ENCODE assay signal across 31 mouse cellular contexts in genomic region chr12:97993937-97994336, GRCm38 (mm10).
"Had no signal": no experiment of that assay in that cellular context is flagged by ENCODE, and none has a peak within 500 bp of the region (broad histone marks: within the 10 kb centered on the region; RNA-seq: fewer than 3 reads in every experiment).

No protein-coding gene starts in this region.

- H3K36me3 ChIP-seq: limb, embryonic 10.5 days; limb, embryonic 12.5 days; limb, embryonic 13.5 days; limb, embryonic 15.5 days; liver, embryonic 12.5 days; liver, embryonic 13.5 days; liver, embryonic 15.5 days; lung, embryonic 15.5 days; midbrain, embryonic 10.5 days; midbrain, embryonic 12.5 days; midbrain, embryonic 13.5 days; midbrain, embryonic 15.5 days had no signal

- H3K9ac ChIP-seq: limb, embryonic 12.5 days; limb, embryonic 13.5 days; limb, embryonic 15.5 days; liver, embryonic 12.5 days; liver, embryonic 13.5 days; liver, embryonic 14.5 days; liver, embryonic 15.5 days; liver, postnatal 0 days; lung, embryonic 14.5 days; lung, embryonic 15.5 days; midbrain, embryonic 12.5 days; midbrain, embryonic 13.5 days; midbrain, embryonic 15.5 days had no signal

- H3K27ac ChIP-seq: limb, embryonic 10.5 days; limb, embryonic 12.5 days; limb, embryonic 13.5 days; limb, embryonic 15.5 days; liver, embryonic 12.5 days; liver, embryonic 13.5 days; liver, embryonic 14.5 days; liver, embryonic 15.5 days; lung, embryonic 15.5 days; macrophage; midbrain, embryonic 10.5 days; midbrain, embryonic 12.5 days; midbrain, embryonic 13.5 days; midbrain, embryonic 15.5 days had no signal

- H3K4me2 ChIP-seq: limb, embryonic 12.5 days; limb, embryonic 13.5 days; limb, embryonic 15.5 days; liver, embryonic 11.5 days; liver, embryonic 12.5 days; liver, embryonic 13.5 days; liver, embryonic 15.5 days; lung, embryonic 14.5 days; lung, embryonic 15.5 days; midbrain, embryonic 11.5 days; midbrain, embryonic 12.5 days; midbrain, embryonic 13.5 days; midbrain, embryonic 15.5 days had no signal

- H3K4me3 ChIP-seq: limb, embryonic 10.5 days; limb, embryonic 12.5 days; limb, embryonic 13.5 days; limb, embryonic 15.5 days; liver, embryonic 12.5 days; liver, embryonic 13.5 days; liver, embryonic 15.5 days; lung, embryonic 15.5 days; megakaryocyte, embryonic 14.5 days; midbrain, embryonic 10.5 days; midbrain, embryonic 12.5 days; midbrain, embryonic 13.5 days; midbrain, embryonic 15.5 days; myocyte had no signal

- H3K27me3 ChIP-seq: limb, embryonic 12.5 days; limb, embryonic 13.5 days; limb, embryonic 15.5 days; liver, embryonic 12.5 days; liver, embryonic 13.5 days; liver, embryonic 15.5 days; lung, embryonic 15.5 days; megakaryocyte, embryonic 14.5 days; midbrain, embryonic 12.5 days; midbrain, embryonic 13.5 days; midbrain, embryonic 15.5 days had no signal

- DNase-seq: left cerebral cortex, postnatal 4 days; liver; liver, embryonic 13.5 days; liver, postnatal 0 days; lung, adult 18-20 months; lung, adult 2 months; lung, embryonic 14.5 days; lung, postnatal 10 days; lung, postnatal 14 days; lung, postnatal 36 days; lung, postnatal 4 days; midbrain, embryonic 14.5 days had no signal

- ATAC-seq: liver, embryonic 12.5 days; liver, postnatal 0 days; lung, postnatal 0 days; midbrain, embryonic 13.5 days; midbrain, embryonic 15.5 days; midbrain, embryonic 16.5 days had no signal

- H3K4me1 ChIP-seq: limb, embryonic 10.5 days; limb, embryonic 12.5 days; limb, embryonic 13.5 days; limb, embryonic 15.5 days; liver, embryonic 12.5 days; liver, embryonic 13.5 days; liver, embryonic 15.5 days; lung, embryonic 15.5 days; midbrain, embryonic 10.5 days; midbrain, embryonic 12.5 days; midbrain, embryonic 13.5 days; midbrain, embryonic 15.5 days had no signal

- H3K9me3 ChIP-seq: limb, embryonic 10.5 days; limb, embryonic 12.5 days; limb, embryonic 13.5 days; limb, embryonic 15.5 days; liver, embryonic 12.5 days; liver, embryonic 13.5 days; liver, embryonic 15.5 days; lung, embryonic 15.5 days; midbrain, embryonic 10.5 days; midbrain, embryonic 12.5 days; midbrain, embryonic 13.5 days; midbrain, embryonic 15.5 days had no signal
